ENCODE assay signal across 12 mouse cellular contexts in genomic region chr3:55056376-55056775, GRCm38 (mm10). TPM values are rescaled to one million over a fixed set of nuclear protein-coding genes. Genes with fewer than 3 reads are reported as not detected.
"Had no signal": no experiment of that assay in that cellular context is flagged by ENCODE, and none has a peak within 500 bp of the region (broad histone marks: within the 10 kb centered on the region; RNA-seq: fewer than 3 reads in every experiment).

No protein-coding gene starts in this region.

- DNase-seq: kidney, adult 18-20 months; kidney, postnatal 10 days; kidney, postnatal 4 days; right cerebral cortex, adult 18-20 months; right cerebral cortex, postnatal 25 days; thymus, adult 18-20 months; thymus, postnatal 14 days had no signal

- H3K36me3 ChIP-seq: liver, embryonic 15.5 days; lung, embryonic 15.5 days; midbrain, embryonic 13.5 days; neural tube, embryonic 15.5 days had no signal

- H3K27ac ChIP-seq: liver, embryonic 15.5 days; lung, embryonic 15.5 days; midbrain, embryonic 13.5 days; neural tube, embryonic 15.5 days had no signal

- H3K4me3 ChIP-seq: myocyte had no signal

- H3K9me3 ChIP-seq: liver, embryonic 15.5 days; lung, embryonic 15.5 days; midbrain, embryonic 13.5 days; neural tube, embryonic 15.5 days had no signal

- H3K9ac ChIP-seq: liver, embryonic 15.5 days; lung, embryonic 15.5 days had no signal

RNA-seq across cellular contexts. Expression of gene Ccna1, which starts 1.1 kb away (rescaled TPM):
- polyA plus RNA-seq: myocyte had no signal
